Mouse (Mus musculus): ENCODE measurements around the gene Arhgap21. TPM values are rescaled to one million over a fixed set of nuclear protein-coding genes. Genes with fewer than 3 reads are reported as not detected.

Gene Arhgap21
- total and polyA plus RNA-seq, 2 experiments from 2014 or later: 10.1 to 66.7 TPM

DNA sequence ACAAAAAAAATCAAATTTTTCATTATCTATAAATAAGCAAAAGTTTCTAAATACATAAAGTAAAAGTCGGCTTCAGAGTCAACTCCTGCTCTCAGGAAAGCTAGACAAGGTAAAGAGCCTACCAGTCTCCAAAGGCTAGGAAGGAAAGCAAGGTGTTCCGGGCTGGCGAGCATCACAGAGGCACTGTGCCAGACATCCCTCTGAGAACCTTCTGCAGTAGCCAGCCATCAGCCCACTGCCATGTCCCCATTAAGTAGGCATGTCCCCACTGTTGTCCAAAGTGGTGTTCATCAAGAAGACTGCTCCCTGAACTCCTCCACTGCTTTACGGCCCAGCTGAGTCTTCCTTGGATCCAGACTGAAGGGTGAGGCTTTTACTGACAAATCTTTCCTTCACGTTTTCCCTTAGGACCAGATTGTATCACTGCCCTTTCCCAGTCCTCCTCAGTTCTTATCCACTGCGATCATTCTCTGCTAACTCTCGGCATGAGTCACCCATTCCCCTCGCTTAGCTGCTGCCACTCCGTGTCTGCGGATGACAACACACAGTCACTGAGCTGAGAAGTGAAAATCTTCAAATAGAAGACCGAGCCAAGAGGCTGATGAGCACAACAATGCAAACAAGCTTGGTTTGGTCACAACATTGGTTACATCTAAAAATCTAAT is 65.6 kb downstream of the Arhgap21 start:
- no peak for DNase-seq (ENCODE audit: low spot score)
- Histone ChIP-seq H3K27ac (ENCODE audit: low read depth) (no peak overlapping the region), H3K4me2 (ENCODE audit: low read depth, low read length) (no peak overlapping the region), H3K27me3 (ENCODE audit: control insufficient read depth, insufficient read depth, low read length) (no peaks in the 10 kb centered on the region), H3K4me3 (ENCODE audit: low read depth, low read length) (no peak overlapping the region), H3K36me3 (replicated peaks; ENCODE audit: control insufficient read depth, insufficient read depth, low read length) (peaks cover 4% of the 10 kb centered on the region), H3K9ac (replicated peaks; ENCODE audit: low read depth, low read length) (no peak overlapping the region), H3K4me1 (ENCODE audit: control insufficient read depth, insufficient read depth) (peaks cover 19% of the 10 kb centered on the region), H3K9me3 (replicated peaks; ENCODE audit: control insufficient read depth, low read length) (no peaks in the 10 kb centered on the region)
- 68% methylated on average over 11 of the region's 11 CpGs for WGBS
- ATAC-seq (ENCODE audit: insufficient read depth, low read depth): no peak
- TF ChIP-seq EP300 (IDR thresholded peaks at IDR 0.05; ENCODE audit: low read depth): no peak
- no peak for TF ChIP-seq CTCF (IDR thresholded peaks at IDR 0.05; ENCODE audit: low read depth)

DNA sequence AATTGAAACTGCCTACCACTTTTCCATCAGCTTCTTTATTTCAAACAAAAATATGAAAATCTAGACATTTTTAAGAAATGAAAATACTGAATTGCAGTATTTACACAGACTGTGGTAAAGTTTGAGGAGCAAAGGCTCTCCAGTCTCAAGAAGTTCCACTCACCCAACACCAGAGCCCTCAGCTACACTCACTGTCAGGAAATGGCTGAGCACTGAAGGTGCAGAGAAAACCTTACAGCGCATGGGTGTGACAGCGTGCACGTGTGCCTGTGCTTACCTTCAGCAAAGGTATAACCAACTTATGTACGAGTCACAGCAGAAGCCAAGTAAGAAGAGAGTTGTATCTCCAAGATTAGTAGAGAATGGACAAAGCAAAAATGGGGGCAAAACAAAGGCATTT is 66.8 kb downstream of the Arhgap21 start:
- Histone ChIP-seq H3K36me3 (replicated peaks; ENCODE audit: control insufficient read depth, insufficient read depth, low read length) (peaks cover 4% of the 10 kb centered on the region), H3K9ac (replicated peaks; ENCODE audit: low read depth, low read length) (no peak overlapping the region), H3K4me3 (ENCODE audit: low read depth, low read length) (no peak overlapping the region), H3K27me3 (ENCODE audit: control insufficient read depth, insufficient read depth, low read length) (no peaks in the 10 kb centered on the region), H3K27ac (ENCODE audit: low read depth) (no peak overlapping the region), H3K4me1 (ENCODE audit: control insufficient read depth, insufficient read depth) (peaks cover 11% of the 10 kb centered on the region; the same call in 1 of the 2 replicates), H3K4me2 (ENCODE audit: low read depth, low read length) (no peak overlapping the region), H3K9me3 (replicated peaks; ENCODE audit: control insufficient read depth, low read length) (no peaks in the 10 kb centered on the region)
- TF ChIP-seq CTCF (IDR thresholded peaks at IDR 0.05; ENCODE audit: low read depth) (no peak), EP300 (IDR thresholded peaks at IDR 0.05; ENCODE audit: low read depth) (no peak)
- DNase-seq (ENCODE audit: low spot score) (no peak), ATAC-seq (ENCODE audit: insufficient read depth, low read depth) (no peak)
- WGBS: 91% methylated on average over 4 of the region's 4 CpGs

GRCm38 (mm10) chr2:20899301-20899700 is 69.4 kb downstream of the Arhgap21 start:
- TF ChIP-seq EP300 (IDR thresholded peaks at IDR 0.05; ENCODE audit: low read depth) (no peak), CTCF (IDR thresholded peaks at IDR 0.05; ENCODE audit: low read depth) (no peak)
- Histone ChIP-seq H3K9ac (replicated peaks; ENCODE audit: low read depth, low read length) (no peak overlapping the region), H3K4me2 (ENCODE audit: low read depth, low read length) (peak overlapping the region; percentile 32), H3K4me3 (ENCODE audit: low read depth, low read length) (no peak overlapping the region), H3K4me1 (ENCODE audit: control insufficient read depth, insufficient read depth) (peaks cover 6% of the 10 kb centered on the region; the same call in 1 of the 2 replicates), H3K27me3 (ENCODE audit: control insufficient read depth, insufficient read depth, low read length) (no peaks in the 10 kb centered on the region), H3K9me3 (replicated peaks; ENCODE audit: control insufficient read depth, low read length) (no peaks in the 10 kb centered on the region), H3K27ac (ENCODE audit: low read depth) (peak overlapping the region; percentile 7), H3K36me3 (replicated peaks; ENCODE audit: control insufficient read depth, insufficient read depth, low read length) (peaks cover 1% of the 10 kb centered on the region)
- ATAC-seq (ENCODE audit: insufficient read depth, low read depth) (peak; percentile 65), DNase-seq (ENCODE audit: low spot score) (peak; percentile 66)
- 12% methylated on average over 9 of the region's 9 CpGs for WGBS

DNA sequence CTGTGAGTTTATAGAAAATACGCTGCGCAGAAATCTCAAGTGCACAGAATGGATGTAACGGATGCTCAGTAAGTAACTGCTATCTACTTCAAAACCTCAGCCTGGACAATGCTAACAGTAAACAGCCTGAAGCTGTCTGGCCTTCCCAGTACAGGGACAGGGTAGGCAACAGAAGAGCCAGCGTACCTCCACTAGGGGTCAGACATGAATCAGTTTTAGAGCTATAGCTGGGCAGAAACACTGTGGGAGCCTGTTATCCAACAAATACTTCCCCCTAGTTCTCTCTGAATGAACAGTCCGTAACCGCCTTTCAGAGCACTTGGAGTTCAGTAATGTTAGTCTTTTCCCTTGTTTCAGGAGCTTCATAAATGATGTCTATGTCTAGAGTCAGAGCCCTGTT is 70.0 kb downstream of the Arhgap21 start:
- Histone ChIP-seq H3K36me3 (replicated peaks; ENCODE audit: control insufficient read depth, insufficient read depth, low read length) (no peaks in the 10 kb centered on the region), H3K4me2 (ENCODE audit: low read depth, low read length) (peak overlapping the region; percentile 32), H3K27ac (ENCODE audit: low read depth) (peak overlapping the region; percentile 7; the same call in 1 of the 2 replicates), H3K9me3 (replicated peaks; ENCODE audit: control insufficient read depth, low read length) (no peaks in the 10 kb centered on the region), H3K4me3 (ENCODE audit: low read depth, low read length) (no peak overlapping the region), H3K4me1 (ENCODE audit: control insufficient read depth, insufficient read depth) (peaks cover 10% of the 10 kb centered on the region; the same call in 1 of the 2 replicates), H3K9ac (replicated peaks; ENCODE audit: low read depth, low read length) (no peak overlapping the region), H3K27me3 (ENCODE audit: control insufficient read depth, insufficient read depth, low read length) (no peaks in the 10 kb centered on the region)
- DNase-seq (ENCODE audit: low spot score) (peak; percentile 88), ATAC-seq (ENCODE audit: insufficient read depth, low read depth) (peak; percentile 91)
- TF ChIP-seq CTCF (IDR thresholded peaks at IDR 0.05; ENCODE audit: low read depth): peak; percentile 88
- TF ChIP-seq EP300 (IDR thresholded peaks at IDR 0.05; ENCODE audit: low read depth): no peak
- 29% methylated on average over 6 of the region's 6 CpGs for WGBS

DNA sequence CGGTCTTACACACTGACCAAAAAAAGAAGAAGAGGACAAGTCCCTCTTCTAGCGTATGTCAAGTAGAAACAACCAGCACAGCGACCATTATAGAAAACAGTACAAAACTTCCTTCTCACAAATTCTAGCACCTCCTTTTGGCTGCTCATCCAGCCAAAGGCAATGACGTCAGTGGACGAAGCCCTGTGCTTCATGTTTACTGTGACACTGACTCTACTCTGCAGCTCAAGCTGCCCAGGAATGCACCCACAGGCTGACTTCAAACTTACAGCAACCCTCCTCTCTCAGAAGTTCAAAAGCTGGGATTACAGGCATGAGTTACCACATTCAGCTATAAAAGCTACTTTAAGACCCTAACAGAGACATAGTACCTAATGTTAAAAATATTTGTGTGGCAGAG is 72.2 kb downstream of the Arhgap21 start:
- H3K9ac ChIP-seq (replicated peaks; ENCODE audit: low read depth, low read length): no peak overlapping the region
- no peak for ATAC-seq (ENCODE audit: insufficient read depth, low read depth)
- H3K4me2 ChIP-seq (ENCODE audit: low read depth, low read length): no peak overlapping the region
- DNase-seq (ENCODE audit: low spot score): no peak
- no peaks in the 10 kb centered on the region for H3K36me3 ChIP-seq (replicated peaks; ENCODE audit: control insufficient read depth, insufficient read depth, low read length)
- no peak overlapping the region for H3K4me3 ChIP-seq (ENCODE audit: low read depth, low read length)
- H3K9me3 ChIP-seq (replicated peaks; ENCODE audit: control insufficient read depth, low read length): no peaks in the 10 kb centered on the region
- H3K27me3 ChIP-seq (ENCODE audit: control insufficient read depth, insufficient read depth, low read length): no peaks in the 10 kb centered on the region
- 67% methylated on average over 5 of the region's 5 CpGs for WGBS
- H3K4me1 ChIP-seq (ENCODE audit: control insufficient read depth, insufficient read depth): peaks cover 10% of the 10 kb centered on the region; the same call in 1 of the 2 replicates
- 0 out of 2 replicates have a peak overlapping the region, but pooled peaks have one; percentile 6 for H3K27ac ChIP-seq (ENCODE audit: low read depth)
- TF ChIP-seq EP300 (IDR thresholded peaks at IDR 0.05; ENCODE audit: low read depth) (no peak), CTCF (IDR thresholded peaks at IDR 0.05; ENCODE audit: low read depth) (no peak)
